Mouse (Mus musculus) liver, postnatal 0 days (tissue): ENCODE measurements around the gene Stat5b. TPM values are rescaled to one million over a fixed set of nuclear protein-coding genes. Genes with fewer than 3 reads are reported as not detected.
A peak's percentile ranks its signal among the peaks of the same experiment; 100 is the strongest.

ENCODE experiments used
- ATAC-seq: fragments of 200-750 bp; cut with Nextera tagmentation; 2 replicates; pipeline ENCODE4 v1.8.0; 2017; ENCODE audit warnings: mild to moderate bottlenecking, moderate library complexity
- DNase-seq: peaks from one replicate; pipeline ENCODE4 v3.0.0-alpha.2; 2016
- H3K27ac ChIP-seq: fragments of 300-500 bp; sonication (generic); 2 replicates; pipeline ENCODE4 v1.5.1; 2014; ENCODE audit warnings: antibody characterized with exemption, moderate library complexity, mild to moderate bottlenecking, low read depth
- H3K27me3 ChIP-seq: fragments of 300-500 bp; sonication (generic); 2 replicates; pipeline ENCODE4 v1.6.1; 2014; ENCODE audit warnings: low read length, control low read depth, mixed read lengths; ENCODE audit not compliant: insufficient read depth
- H3K36me3 ChIP-seq: fragments of 300-500 bp; sonication (generic); replicated peaks from 2 replicates; pipeline ENCODE4 v1.6.1; 2014; ENCODE audit warnings: mild to moderate bottlenecking, control low read depth, low read length, moderate library complexity, mixed read lengths; ENCODE audit not compliant: insufficient read depth
- H3K4me1 ChIP-seq: fragments of 300-500 bp; sonication (generic); 2 replicates; pipeline ENCODE4 v1.6.1; 2014; ENCODE audit warnings: antibody characterized with exemption, mild to moderate bottlenecking, control low read depth; ENCODE audit not compliant: insufficient read depth
- H3K4me2 ChIP-seq: fragments of 300-500 bp; sonication (generic); 2 replicates; pipeline ENCODE4 v1.6.1; 2014; ENCODE audit warnings: low read depth, mild to moderate bottlenecking, low read length, moderate library complexity, mixed read lengths
- H3K4me3 ChIP-seq: fragments of 300-500 bp; sonication (generic); 2 replicates; pipeline ENCODE4 v1.5.1; 2014; ENCODE audit warnings: low read depth, low read length
- H3K9ac ChIP-seq: fragments of 300-500 bp; sonication (generic); replicated peaks from 2 replicates; pipeline ENCODE4 v1.6.1; 2014; ENCODE audit warnings: mild to moderate bottlenecking, moderate library complexity
- H3K9me3 ChIP-seq: fragments of 300-500 bp; sonication (generic); 2 replicates; pipeline ENCODE4 v1.6.1; 2016; ENCODE audit warnings: mild to moderate bottlenecking, control low read depth, low read length, mixed read lengths
- CTCF ChIP-seq: sonication (generic); IDR thresholded peaks from 2 replicates; pipeline ENCODE4 v1.5.1; 2016; ENCODE audit warnings: antibody characterized with exemption, low read depth
- EP300 ChIP-seq: IDR thresholded peaks from 2 replicates; pipeline ENCODE4 v1.6.1; 2016; ENCODE audit warnings: antibody characterized with exemption, low read depth, mild to moderate bottlenecking
- WGBS: fragments of 180-500 bp; shearing (Covaris S2); extraction: QIAGEN DNeasy Blood & Tissue Kit; methylation state at CpG from one replicate; pipeline ENCODE4 v1.1.7; 2014; ENCODE audit not compliant: insufficient replicate concordance; 5-methylcytosine and 5-hydroxymethylcytosine counted together
- polyA plus RNA-seq: library from polyadenylated mRNA; unstranded; fragments of >200 nt; fragmentation: Nextera tagmentation; extraction: Ambion mirVana; gene quantifications from 2 replicates; pipeline ENCODE4 v1.2.1, GENCODE M21; 2015

Stat5b gene
- polyA plus RNA-seq, 1 experiment from 2014 or later = 15.4 TPM

GRCm38 (mm10) chr11:100828676-100829151 lies 21.8 kb downstream of the Stat5b start:
- Histone ChIP-seq H3K4me2 (peak overlapping the region; percentile 31; the same call in 1 of the 2 replicates), H3K9me3 (no peaks in the 10 kb centered on the region), H3K4me3 (no peak overlapping the region), H3K27ac (peak overlapping the region; percentile 75), H3K4me1 (peaks cover 75% of the 10 kb centered on the region), H3K27me3 (no peaks in the 10 kb centered on the region), H3K36me3 (0 out of 2 replicates have a peak, but pooled peaks cover 4% of the 10 kb centered on the region), H3K9ac (0 out of 2 replicates have a peak overlapping the region, but pooled peaks have one; percentile 2)
- 25% methylated on average over 10 of the region's 10 CpGs for WGBS
- DNase-seq (peak; percentile 57), ATAC-seq (peak; percentile 73)
- TF ChIP-seq CTCF (peak; percentile 23; the same call in 1 of the 2 replicates), EP300 (no peak)

- peak overlapping the region; percentile 36 for H3K4me2 ChIP-seq
- H3K36me3 ChIP-seq = 0 out of 2 replicates have a peak, but pooled peaks cover 4% of the 10 kb centered on the region
- no peak overlapping the region for H3K4me3 ChIP-seq
- H3K27me3 ChIP-seq = no peaks in the 10 kb centered on the region
- peaks cover 82% of the 10 kb centered on the region for H3K4me1 ChIP-seq
- 56% methylated on average over 13 of the region's 13 CpGs for WGBS
- no peak overlapping the region for H3K9ac ChIP-seq
- no peak for ATAC-seq
- H3K27ac ChIP-seq = peak overlapping the region; percentile 24; the same call in 1 of the 2 replicates
- TF ChIP-seq CTCF (no peak), EP300 (no peak)
- no peaks in the 10 kb centered on the region for H3K9me3 ChIP-seq
- DNase-seq = peak; percentile 56
Measured at GRCm38 (mm10) chr11:100826161-100826866, 24.2 kb downstream of the Stat5b start.

GRCm38 (mm10) chr11:100825451-100825850 lies 25.1 kb downstream of the Stat5b start:
- peaks cover 73% of the 10 kb centered on the region for H3K4me1 ChIP-seq
- 68% methylated on average over 9 of the region's 9 CpGs for WGBS

GRCm38 (mm10) chr11:100824496-100824895 lies 26.0 kb downstream of the Stat5b start:
- Histone ChIP-seq H3K4me1 (peaks cover 71% of the 10 kb centered on the region), H3K9ac (no peak overlapping the region), H3K4me2 (no peak overlapping the region), H3K27ac (no peak overlapping the region), H3K4me3 (no peak overlapping the region), H3K36me3 (0 out of 2 replicates have a peak, but pooled peaks cover 4% of the 10 kb centered on the region), H3K9me3 (no peaks in the 10 kb centered on the region), H3K27me3 (no peaks in the 10 kb centered on the region)
- ATAC-seq (no peak), DNase-seq (no peak)
- WGBS = 65% methylated on average over 7 of the region's 7 CpGs
- TF ChIP-seq CTCF = no peak
- no peak for TF ChIP-seq EP300

More at GRCm38 (mm10) chr11:100825451-100825850, 25.1 kb downstream of the Stat5b start:
- TF ChIP-seq EP300 (no peak), CTCF (no peak)
- Histone ChIP-seq H3K4me3 (no peak overlapping the region), H3K9ac (no peak overlapping the region), H3K36me3 (0 out of 2 replicates have a peak, but pooled peaks cover 4% of the 10 kb centered on the region), H3K4me2 (no peak overlapping the region), H3K9me3 (no peaks in the 10 kb centered on the region), H3K27me3 (no peaks in the 10 kb centered on the region), H3K27ac (no peak overlapping the region)
- no peak for ATAC-seq
- no peak for DNase-seq

DNA sequence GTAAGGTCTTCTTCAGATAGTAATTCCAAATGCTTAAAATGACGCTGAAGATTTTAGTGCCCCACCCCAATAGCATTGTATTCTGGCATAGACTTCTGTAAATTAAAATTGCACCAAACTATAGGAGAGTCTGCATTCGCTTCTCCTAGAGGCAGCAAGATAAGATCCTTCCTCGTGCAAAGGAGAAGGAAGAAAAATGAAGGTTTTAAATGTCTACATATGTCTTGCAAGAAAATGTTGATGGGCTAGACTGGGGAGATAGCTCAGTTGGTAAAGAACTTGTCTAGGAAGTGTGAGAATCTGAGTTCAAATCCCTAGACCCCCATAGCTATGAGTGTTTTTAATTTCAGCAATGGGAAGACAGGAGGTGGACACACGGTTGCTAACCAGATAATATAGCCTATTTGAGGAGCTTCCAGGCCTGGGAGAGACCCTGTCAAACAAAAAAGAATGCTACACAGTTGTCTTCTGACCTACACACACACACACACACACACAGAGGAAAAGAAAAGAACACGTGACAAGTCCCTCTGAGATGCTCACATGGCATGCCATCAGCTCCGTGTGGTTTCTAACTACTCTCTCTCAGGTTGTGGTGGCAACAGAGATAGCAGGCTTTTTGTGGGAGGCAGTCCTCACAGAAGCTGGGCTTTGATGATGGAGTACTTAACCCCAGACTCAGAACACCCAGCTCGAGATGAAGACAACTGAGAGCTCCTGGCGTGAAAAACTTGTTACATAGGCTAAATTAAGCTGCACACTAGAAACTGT lies 26.8 kb downstream of the Stat5b start:
- Histone ChIP-seq H3K27ac (no peak overlapping the region), H3K4me3 (no peak overlapping the region), H3K4me2 (no peak overlapping the region), H3K36me3 (0 out of 2 replicates have a peak, but pooled peaks cover 4% of the 10 kb centered on the region), H3K9ac (no peak overlapping the region), H3K4me1 (peaks cover 66% of the 10 kb centered on the region), H3K9me3 (no peaks in the 10 kb centered on the region), H3K27me3 (no peaks in the 10 kb centered on the region)
- no peak for DNase-seq
- TF ChIP-seq EP300 (no peak), CTCF (no peak)
- 44% methylated on average over 8 of the region's 8 CpGs for WGBS
- ATAC-seq = peak; percentile 16; the same call in 1 of the 2 replicates

GRCm38 (mm10) chr11:100822365-100822764 lies 28.2 kb downstream of the Stat5b start:
- TF ChIP-seq CTCF (no peak), EP300 (no peak)
- Histone ChIP-seq H3K4me2 (peak overlapping the region; percentile 65), H3K9me3 (no peaks in the 10 kb centered on the region), H3K9ac (peak overlapping the region; percentile 50), H3K36me3 (0 out of 2 replicates have a peak, but pooled peaks cover 2% of the 10 kb centered on the region), H3K27me3 (no peaks in the 10 kb centered on the region), H3K4me3 (peak overlapping the region; percentile 35), H3K4me1 (peaks cover 72% of the 10 kb centered on the region), H3K27ac (peak overlapping the region; percentile 85)
- WGBS = 16% methylated on average over 12 of the region's 12 CpGs
- DNase-seq = peak; percentile 58
- ATAC-seq = peak; percentile 48
